Mouse (Mus musculus): Measurements from ENCODE around the gene Mfsd4a. TPM values are rescaled to one million over a fixed set of nuclear protein-coding genes. Genes with fewer than 3 reads are reported as not detected.

Gene Mfsd4a
- total RNA-seq (2021), result 10 to 100 TPM; 42.8 to 50.7 TPM
- long read RNA-seq, experiment 1, transcript Mfsd4a-207 (10 exons, 1,957 nt), result major isoform, 14 of 49 reads
- long read RNA-seq, experiment 1, partial matches to known transcripts, result 2 of 49 reads
- long read RNA-seq, experiment 1, other reads (novel, unspliced or antisense), result 27 of 49 reads
- long read RNA-seq, experiment 2, transcript Mfsd4a-207 (10 exons, 1,957 nt), result major isoform, 16 of 66 reads
- long read RNA-seq, experiment 2, partial matches to known transcripts, result 2 of 66 reads
- long read RNA-seq, experiment 2, other reads (novel, unspliced or antisense), result 42 of 66 reads

DNA sequence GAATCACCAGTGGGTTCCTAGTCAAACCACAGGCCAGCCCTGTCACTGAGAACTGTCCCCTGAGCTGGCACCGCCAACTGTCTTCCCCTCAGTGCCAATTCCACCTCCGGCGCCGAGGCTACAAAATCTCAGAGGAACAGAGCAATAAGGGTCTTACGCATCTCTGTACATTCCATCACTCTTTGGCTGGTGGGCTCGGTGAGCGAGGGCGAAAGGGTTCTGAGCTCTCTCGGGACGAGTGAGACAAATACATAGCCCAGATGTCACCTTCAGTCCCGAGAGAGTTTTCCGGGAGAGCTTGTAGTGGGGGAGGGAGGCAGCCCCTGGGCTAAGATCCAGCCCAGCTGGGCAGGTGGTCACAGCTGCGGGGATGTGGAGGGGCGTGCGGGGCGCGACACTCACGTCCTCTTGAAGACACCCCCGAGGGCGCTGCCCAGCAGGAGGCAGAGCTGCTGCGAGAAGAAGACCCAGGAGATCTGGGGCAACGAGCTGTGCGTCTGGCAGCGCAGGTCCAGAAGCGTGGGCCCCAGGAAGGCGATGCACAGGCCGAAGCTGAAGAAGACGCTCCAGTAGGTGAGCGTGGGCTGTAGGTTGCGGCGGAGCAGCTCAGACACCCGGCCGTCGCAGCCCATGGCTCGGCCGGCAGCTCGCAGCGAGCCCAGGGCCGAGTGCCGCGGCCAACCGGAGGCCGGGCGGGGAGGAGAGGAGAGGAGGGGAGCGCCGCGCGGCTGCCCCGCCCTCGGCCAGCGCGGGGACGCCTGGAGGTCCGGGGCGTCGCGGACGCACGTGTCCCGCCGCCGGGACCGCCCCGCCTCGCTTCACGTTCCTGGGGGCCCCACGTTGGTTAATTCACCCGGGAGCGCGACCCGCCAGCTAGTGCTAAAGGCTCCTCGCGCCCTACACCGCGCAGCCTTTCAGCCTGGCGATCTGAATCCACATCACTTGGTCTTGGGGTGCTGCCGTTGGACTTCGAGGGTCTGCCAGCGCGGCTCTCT, at the start of gene Mfsd4a:
TSS of gene Mfsd4a (minus strand) at position 802 of the 995 bp plus-strand sequence.
- peak in 1 of 2 experiments; percentile 30 for DNase-seq (ENCODE audit: low spot score in 2 of 2)

DNA sequence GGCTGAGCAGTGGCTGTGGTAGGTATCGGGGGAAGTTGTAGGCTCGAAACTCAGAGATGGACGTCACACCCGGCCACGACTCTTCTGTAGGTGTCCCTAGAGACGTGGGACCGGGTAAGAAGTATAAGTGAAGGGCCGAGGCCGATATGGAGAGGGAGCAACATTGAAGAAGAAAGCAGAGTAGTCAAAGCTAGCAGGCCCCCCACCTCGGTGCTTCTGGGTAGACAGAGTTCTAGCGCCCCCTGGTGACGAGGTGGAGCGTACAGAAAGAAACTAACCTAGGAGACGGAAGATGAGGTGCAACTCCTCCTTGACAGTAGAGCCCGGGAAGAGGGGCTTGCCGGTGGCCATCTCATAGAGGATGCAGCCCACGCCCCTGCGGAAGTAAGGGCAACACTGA, 48.7 kb upstream of the Mfsd4a start:
- peak; percentile 62 to 70 for DNase-seq (ENCODE audit: low spot score in 2 of 2)

- DNase-seq (ENCODE audit: low spot score in 2 of 2), result no peak
These were observed 45.2 kb upstream of the Mfsd4a start for GRCm38 (mm10) chr1:132113098-132113497.

DNA sequence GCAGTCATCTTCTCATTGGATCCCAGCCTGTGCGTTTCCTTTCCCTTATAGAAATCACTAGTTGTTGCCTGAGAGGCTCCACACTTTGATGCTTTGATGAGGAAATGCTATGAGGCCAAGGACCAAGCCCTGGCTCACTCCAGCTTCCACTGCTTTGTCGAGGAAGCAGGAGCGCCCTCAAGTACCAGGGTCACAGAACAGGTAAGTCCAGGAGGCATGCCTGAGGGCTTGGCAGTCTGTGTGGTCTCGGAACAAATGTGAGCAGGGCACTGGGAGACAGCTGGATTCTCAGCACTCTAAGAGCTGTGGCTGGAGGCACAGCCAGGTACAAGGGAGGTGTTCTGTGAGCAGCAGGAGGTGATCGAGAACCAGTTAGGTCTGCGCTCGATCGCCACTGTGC, 44.6 kb upstream of the Mfsd4a start:
- no peak for DNase-seq (ENCODE audit: low spot score in 2 of 2)

- no peak for DNase-seq (ENCODE audit: low spot score in 2 of 2)
These were observed 43.5 kb upstream of the Mfsd4a start for GRCm38 (mm10) chr1:132111411-132111810.

GRCm38 (mm10) chr1:132109368-132109767, 41.5 kb upstream of the Mfsd4a start:
- no peak for DNase-seq (ENCODE audit: low spot score in 2 of 2)

DNA sequence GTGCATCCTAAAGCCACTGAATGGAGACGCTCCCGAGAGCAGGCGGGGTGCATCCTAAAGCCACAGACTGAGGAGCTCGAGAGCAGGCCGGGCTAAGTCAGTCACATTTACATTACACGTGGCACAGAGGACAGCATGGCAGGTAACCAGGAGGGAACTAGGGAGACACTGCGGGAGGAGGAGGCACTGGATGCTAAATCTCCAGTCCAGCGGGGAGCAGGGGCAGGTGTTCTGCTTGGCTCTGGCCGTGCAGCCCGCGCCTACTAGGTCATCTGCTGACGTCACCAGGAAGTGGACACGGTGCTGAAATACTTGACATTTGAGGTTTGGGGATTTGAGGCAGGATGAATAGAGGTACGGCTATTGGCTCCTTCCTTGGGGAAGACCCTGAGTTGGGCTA, 36.5 kb upstream of the Mfsd4a start:
- no peak for DNase-seq (ENCODE audit: low spot score in 2 of 2)

- no peak for DNase-seq (ENCODE audit: low spot score in 2 of 2)
These were observed 34.3 kb upstream of the Mfsd4a start for GRCm38 (mm10) chr1:132101953-132102697.

- DNase-seq (ENCODE audit: low spot score in 2 of 2), result no peak
These were observed 31.9 kb upstream of the Mfsd4a start for GRCm38 (mm10) chr1:132099775-132100174.

GRCm38 (mm10) chr1:132099016-132099415, 31.2 kb upstream of the Mfsd4a start:
- DNase-seq (ENCODE audit: low spot score in 2 of 2), result peak in 1 of 2 experiments; percentile 25

- DNase-seq (ENCODE audit: low spot score in 2 of 2), result no peak
These were observed 30.2 kb upstream of the Mfsd4a start for GRCm38 (mm10) chr1:132098076-132098475.

- DNase-seq (ENCODE audit: low spot score in 2 of 2), result peak; percentile 19 to 53
These were observed 27.6 kb upstream of the Mfsd4a start for GRCm38 (mm10) chr1:132095356-132096004.

- DNase-seq (ENCODE audit: low spot score in 2 of 2), result no peak
These were observed 25.4 kb upstream of the Mfsd4a start for GRCm38 (mm10) chr1:132093269-132093668.

GRCm38 (mm10) chr1:132090266-132090665, 22.4 kb upstream of the Mfsd4a start:
- no peak for DNase-seq (ENCODE audit: low spot score in 2 of 2)

DNA sequence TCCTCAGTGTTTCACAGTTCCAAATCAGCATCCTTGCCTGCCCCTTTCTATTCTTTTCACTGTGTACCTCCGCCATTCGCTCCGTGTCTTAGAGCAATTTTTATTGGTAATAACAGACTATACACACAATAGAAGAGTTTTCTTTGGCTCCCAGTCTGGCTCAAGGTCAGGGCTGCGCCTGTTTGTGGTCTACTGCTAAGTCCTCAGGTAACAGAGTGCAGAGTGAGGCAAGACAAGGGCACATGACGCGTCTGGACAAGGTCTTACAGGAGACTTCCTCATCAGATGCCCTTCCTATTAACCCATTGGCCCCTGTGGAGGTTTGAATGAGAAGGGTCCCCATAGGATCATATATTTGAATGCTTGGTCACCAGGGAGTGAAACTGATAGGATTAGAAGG, 21.9 kb upstream of the Mfsd4a start:
- DNase-seq (ENCODE audit: low spot score in 2 of 2), result no peak

GRCm38 (mm10) chr1:132088181-132088671, 20.4 kb upstream of the Mfsd4a start:
- DNase-seq (ENCODE audit: low spot score in 2 of 2), result peak; percentile 22 to 72

- DNase-seq (ENCODE audit: low spot score in 2 of 2), result no peak
These were observed 17.6 kb upstream of the Mfsd4a start for GRCm38 (mm10) chr1:132085181-132086049.

- DNase-seq (ENCODE audit: low spot score in 2 of 2), result no peak
These were observed 10.6 kb upstream of the Mfsd4a start for GRCm38 (mm10) chr1:132078413-132078812.

GRCm38 (mm10) chr1:132075576-132075975, 7.7 kb upstream of the Mfsd4a start:
- DNase-seq (ENCODE audit: low spot score in 2 of 2), result no peak

- no peak for DNase-seq (ENCODE audit: low spot score in 2 of 2)
These were observed 2.8 kb upstream of the Mfsd4a start for GRCm38 (mm10) chr1:132070659-132071058.
